Mouse (Mus musculus) midbrain, embryonic 14.5 days (tissue): Measurements from ENCODE around the gene Ttyh2. TPM values are rescaled to one million over a fixed set of nuclear protein-coding genes. Genes with fewer than 3 reads are reported as not detected.
"Not testable (repeated sequence)": the region's sequence is repeated elsewhere in the genome, so short reads cannot be mapped to it uniquely, and the experiment has no call there.

Experiments
- ATAC-seq: fragments of 200-750 bp; cut with Nextera tagmentation; 2 replicates; pipeline ENCODE4 v1.8.0; 2017; ENCODE audit warnings: moderate number of reproducible peaks, moderate library complexity; ENCODE audit not compliant: low FRiP score, low TSS enrichment
- DNase-seq: peaks from one replicate; pipeline ENCODE4 v3.0.0-alpha.2; 2015
- H3K27ac ChIP-seq: fragments of 300-500 bp; sonication (generic); replicated peaks from 2 replicates; pipeline ENCODE4 v1.5.1; 2014; ENCODE audit warnings: mild to moderate bottlenecking, low read depth, low read length, moderate library complexity
- H3K27me3 ChIP-seq: fragments of 300-500 bp; sonication (generic); 2 replicates; pipeline ENCODE4 v1.6.1; 2014; ENCODE audit warnings: low read length, control low read depth, mixed read lengths; ENCODE audit not compliant: control insufficient read depth, insufficient read depth
- H3K36me3 ChIP-seq: fragments of 300-500 bp; sonication (generic); 2 replicates; pipeline ENCODE4 v1.6.1; 2014; ENCODE audit warnings: low read length, control low read depth; ENCODE audit not compliant: control insufficient read depth, insufficient read depth
- H3K4me1 ChIP-seq: fragments of 300-500 bp; sonication (generic); 2 replicates; pipeline ENCODE4 v1.6.1; 2014; ENCODE audit warnings: mild to moderate bottlenecking, antibody characterized with exemption, low read length, control low read depth; ENCODE audit not compliant: control insufficient read depth, insufficient read depth
- H3K4me2 ChIP-seq: fragments of 300-500 bp; sonication (generic); 2 replicates; pipeline ENCODE4 v1.6.1; 2014; ENCODE audit warnings: mild to moderate bottlenecking, low read length, moderate library complexity
- H3K4me3 ChIP-seq: fragments of 300-500 bp; sonication (generic); replicated peaks from 2 replicates; pipeline ENCODE4 v1.5.1; 2014; ENCODE audit warnings: low read depth, low read length
- H3K9ac ChIP-seq: fragments of 300-500 bp; sonication (generic); replicated peaks from 2 replicates; pipeline ENCODE4 v1.6.1; 2014; ENCODE audit warnings: mild to moderate bottlenecking, low read length, moderate library complexity
- H3K9me3 ChIP-seq: fragments of 300-500 bp; sonication (generic); 2 replicates; pipeline ENCODE4 v1.6.1; 2016; ENCODE audit warnings: low read length, control low read depth, mixed read lengths; ENCODE audit not compliant: control insufficient read depth
- WGBS: fragments of 180-500 bp; shearing (Covaris S2); extraction: QIAGEN DNeasy Blood & Tissue Kit; methylation state at CpG from one replicate; pipeline ENCODE4 v1.1.7; 2014; 5-methylcytosine and 5-hydroxymethylcytosine counted together
- polyA plus RNA-seq: library from polyadenylated mRNA; unstranded; fragments of >200 nt; fragmentation: Nextera tagmentation; extraction: Ambion mirVana; gene quantifications from 2 replicates; pipeline ENCODE4 v1.2.1, GENCODE M21; 2014

Gene Ttyh2
- polyA plus RNA-seq, 1 experiment from 2014 or later: 31.0 TPM

DNA sequence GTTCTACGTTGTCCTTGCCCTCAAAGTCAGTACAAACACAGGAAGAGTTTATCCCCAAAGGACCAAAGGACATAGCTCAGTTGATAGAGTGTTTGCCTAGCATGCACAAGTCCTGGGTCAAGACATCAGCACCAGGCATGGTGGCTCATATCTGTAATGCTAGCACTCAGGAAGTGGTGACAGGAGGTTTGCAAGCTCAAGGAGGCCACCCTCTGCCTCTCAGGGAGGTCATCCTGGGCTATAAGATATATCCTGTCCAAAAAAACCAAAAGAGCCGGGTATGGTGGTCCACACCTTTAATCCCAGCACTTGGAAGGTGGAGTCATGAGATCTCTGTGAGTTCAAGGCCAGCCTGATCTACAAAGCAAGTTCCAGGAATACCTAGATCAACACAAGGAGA, 9.8 kb upstream of the Ttyh2 start:
- Histone ChIP-seq H3K9me3 (no peaks in the 10 kb centered on the region), H3K4me2 (no peak overlapping the region), H3K27ac (no peak overlapping the region), H3K4me1 (peaks cover 10% of the 10 kb centered on the region), H3K27me3 (no peaks in the 10 kb centered on the region), H3K36me3 (peaks cover 4% of the 10 kb centered on the region), H3K9ac (no peak overlapping the region), H3K4me3 (no peak overlapping the region)
- DNase-seq (no peak), ATAC-seq (no peak)
- 78% methylated on average over 2 of the region's 2 CpGs for WGBS

DNA sequence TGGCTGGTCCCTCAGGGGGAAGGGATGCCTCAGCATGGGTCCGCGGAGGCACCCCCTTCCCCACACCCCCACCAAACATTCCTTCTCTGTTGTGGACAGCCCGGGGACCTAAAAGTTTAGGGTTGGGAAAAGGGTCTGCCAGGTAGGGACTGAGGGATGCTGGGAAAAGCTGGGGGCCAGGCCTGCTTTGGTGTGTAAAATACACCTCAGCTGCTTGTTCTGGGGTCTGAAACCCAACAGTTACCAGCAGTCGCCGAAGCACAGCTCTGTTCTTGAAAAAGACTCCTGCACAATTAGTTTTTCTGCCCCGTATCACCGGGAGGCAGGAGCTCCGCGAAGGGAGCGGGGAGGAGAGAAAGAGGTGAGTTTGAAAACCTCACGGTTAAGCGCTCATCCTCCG, 8.4 kb upstream of the Ttyh2 start:
- Histone ChIP-seq H3K27ac (no peak overlapping the region), H3K4me3 (no peak overlapping the region), H3K9ac (no peak overlapping the region), H3K27me3 (no peaks in the 10 kb centered on the region), H3K9me3 (no peaks in the 10 kb centered on the region), H3K4me2 (no peak overlapping the region), H3K36me3 (peaks cover 17% of the 10 kb centered on the region), H3K4me1 (peaks cover 10% of the 10 kb centered on the region)
- 18% methylated on average over 13 of the region's 13 CpGs for WGBS
- ATAC-seq: no peak
- DNase-seq: no peak

DNA sequence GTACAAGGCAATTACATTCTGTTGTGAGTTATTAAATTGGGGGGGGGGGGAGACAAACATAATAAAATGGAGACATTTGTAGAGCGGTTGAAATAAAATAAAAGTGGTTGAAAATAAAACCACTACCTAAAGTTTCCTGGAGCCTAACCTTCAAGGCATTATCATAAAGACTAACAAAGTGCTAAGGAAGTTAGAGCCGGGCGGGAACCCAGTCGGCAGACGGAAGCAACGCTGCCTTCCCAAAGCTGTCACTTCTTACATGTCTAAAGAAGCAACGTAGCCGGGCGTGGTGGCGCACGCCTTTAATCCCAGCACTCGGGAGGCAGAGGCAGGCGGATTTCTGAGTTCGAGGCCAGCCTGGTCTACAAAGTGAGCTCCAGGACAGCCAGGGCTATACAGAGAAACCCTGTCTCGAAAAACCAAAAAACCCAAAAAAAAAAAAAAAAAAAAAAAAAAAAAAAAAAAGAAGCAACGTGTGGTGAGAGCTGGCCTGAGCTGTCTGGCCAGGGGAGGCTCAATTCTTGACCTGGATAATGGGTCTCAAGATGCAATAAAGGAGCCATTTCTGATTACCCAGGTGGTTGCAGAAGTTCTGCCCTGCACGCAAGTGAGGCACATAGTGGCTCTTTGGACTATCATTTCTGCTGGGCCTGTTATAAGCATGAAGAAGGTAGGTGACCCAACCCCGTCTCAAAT, 7.8 kb upstream of the Ttyh2 start:
- no peak for DNase-seq
- 55% methylated on average over 16 of the region's 18 CpGs for WGBS
- no peak for ATAC-seq
- Histone ChIP-seq H3K4me2 (no peak overlapping the region), H3K36me3 (peaks cover 23% of the 10 kb centered on the region), H3K27ac (no peak overlapping the region), H3K9me3 (no peaks in the 10 kb centered on the region), H3K9ac (no peak overlapping the region), H3K27me3 (no peaks in the 10 kb centered on the region), H3K4me1 (peaks cover 10% of the 10 kb centered on the region), H3K4me3 (no peak overlapping the region)

DNA sequence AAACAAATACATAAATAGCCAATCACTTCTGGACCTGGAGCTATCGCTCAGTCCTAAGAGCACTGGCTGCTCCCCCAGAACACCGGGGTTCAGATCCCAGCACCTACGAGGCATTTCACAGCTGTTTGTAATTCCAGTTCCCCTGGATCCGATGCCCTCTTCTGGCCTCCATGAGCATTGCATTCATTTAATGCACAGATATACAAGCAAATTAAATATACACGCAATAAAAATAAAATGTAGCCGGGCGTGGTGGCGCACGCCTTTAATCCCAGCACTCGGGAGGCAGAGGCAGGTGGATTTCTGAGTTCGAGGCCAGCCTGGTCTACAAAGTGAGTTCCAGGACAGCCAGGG, 7.3 kb upstream of the Ttyh2 start:
- 27% methylated on average over 11 of the region's 11 CpGs for WGBS
- not testable (repeated sequence) for H3K9me3 ChIP-seq, H3K27ac ChIP-seq, H3K4me2 ChIP-seq, ATAC-seq, H3K4me3 ChIP-seq, H3K27me3 ChIP-seq, H3K9ac ChIP-seq
- Histone ChIP-seq H3K4me1 (peaks cover 10% of the 10 kb centered on the region), H3K36me3 (peaks cover 29% of the 10 kb centered on the region)
- peak; percentile 57 for DNase-seq

DNA sequence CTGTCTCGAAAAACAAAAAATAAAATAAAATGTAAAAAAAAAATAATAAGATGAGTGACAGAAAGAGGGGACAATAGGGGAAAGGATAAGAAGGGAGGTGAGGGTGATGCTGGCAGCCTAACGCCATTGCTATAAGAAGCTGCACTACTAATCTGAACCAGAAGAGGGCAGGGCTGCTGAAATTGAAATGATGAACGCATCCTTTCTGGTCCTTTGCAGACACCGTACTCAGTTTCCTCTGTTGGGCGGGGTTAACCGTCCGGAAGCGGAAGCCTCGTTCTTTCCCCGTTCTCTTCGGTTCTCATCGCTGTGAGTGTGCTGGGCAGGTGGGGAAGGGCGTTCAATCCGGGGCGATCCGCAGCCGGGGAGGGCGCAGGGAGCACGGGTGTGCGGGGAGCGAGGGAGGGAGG, 6.9 kb upstream of the Ttyh2 start, which contains the start of gene Rpl38:
TSS of gene Rpl38 (plus strand) at position 224 of the 410 bp plus-strand sequence.
- Histone ChIP-seq H3K27ac (peak within 1 kb of the TSS; percentile 90), H3K9ac (peak within 1 kb of the TSS; percentile 93), H3K4me1 (peaks cover 10% of the 10 kb centered on the region), H3K9me3 (no peaks in the 10 kb centered on the region), H3K4me3 (peak within 1 kb of the TSS; percentile 86), H3K4me2 (peak within 1 kb of the TSS; percentile 90), H3K36me3 (peaks cover 33% of the 10 kb centered on the region), H3K27me3 (no peaks in the 10 kb centered on the region)
- WGBS: under 1% methylated on average over 18 of the region's 21 CpGs
- ATAC-seq (peak; percentile 83), DNase-seq (peak; percentile 99)

DNA sequence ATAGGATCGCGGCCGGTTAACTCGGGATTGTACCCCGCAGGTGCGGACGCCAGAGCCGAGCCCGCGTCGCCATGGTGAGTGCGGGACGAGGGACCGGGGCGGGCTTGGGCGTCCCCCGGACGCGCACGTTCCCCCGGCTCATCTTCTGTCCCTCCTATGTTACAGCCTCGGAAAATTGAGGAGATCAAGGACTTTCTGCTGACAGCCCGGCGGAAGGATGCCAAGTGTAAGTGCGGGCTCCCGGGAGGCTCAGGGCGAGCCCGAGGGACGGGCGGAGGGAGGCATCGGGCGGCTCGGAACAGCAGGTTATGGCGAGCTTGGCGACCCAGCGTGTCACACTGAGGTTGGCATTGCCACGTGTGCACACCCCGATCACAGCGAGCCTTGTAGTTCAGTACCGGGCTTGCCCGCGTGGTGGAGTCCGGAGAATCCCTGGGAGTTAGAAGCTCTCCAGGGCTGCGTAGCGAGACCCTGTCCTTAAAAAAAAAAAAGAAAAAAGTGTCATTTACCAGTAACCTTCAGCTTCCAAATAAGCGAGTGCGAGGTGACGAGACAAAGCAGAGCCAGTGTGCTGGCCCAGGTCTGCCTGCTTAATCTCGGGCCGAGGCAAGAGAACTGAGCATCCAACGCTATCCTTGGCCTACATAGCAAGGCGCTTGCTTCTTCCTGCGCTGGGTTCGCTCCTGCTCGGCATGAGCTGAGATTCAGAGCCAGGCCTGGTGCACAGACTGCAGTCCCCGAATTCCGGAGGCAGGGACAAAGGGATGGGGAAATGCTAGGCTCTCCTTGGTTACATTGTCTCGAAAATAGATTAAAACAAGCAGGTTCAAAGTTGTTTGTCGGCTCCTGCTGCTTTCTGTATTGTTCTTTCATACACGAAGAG, 6.2 kb upstream of the Ttyh2 start:
- Histone ChIP-seq H3K4me3 (peak overlapping the region; percentile 86), H3K4me2 (peak overlapping the region; percentile 90), H3K9ac (peak overlapping the region; percentile 93), H3K27ac (peak overlapping the region; percentile 90), H3K36me3 (peaks cover 39% of the 10 kb centered on the region), H3K4me1 (peaks cover 10% of the 10 kb centered on the region), H3K9me3 (no peaks in the 10 kb centered on the region), H3K27me3 (no peaks in the 10 kb centered on the region)
- DNase-seq: peak; percentile 88
- peak; percentile 80 for ATAC-seq
- WGBS: under 1% methylated on average over 60 of the region's 60 CpGs

DNA sequence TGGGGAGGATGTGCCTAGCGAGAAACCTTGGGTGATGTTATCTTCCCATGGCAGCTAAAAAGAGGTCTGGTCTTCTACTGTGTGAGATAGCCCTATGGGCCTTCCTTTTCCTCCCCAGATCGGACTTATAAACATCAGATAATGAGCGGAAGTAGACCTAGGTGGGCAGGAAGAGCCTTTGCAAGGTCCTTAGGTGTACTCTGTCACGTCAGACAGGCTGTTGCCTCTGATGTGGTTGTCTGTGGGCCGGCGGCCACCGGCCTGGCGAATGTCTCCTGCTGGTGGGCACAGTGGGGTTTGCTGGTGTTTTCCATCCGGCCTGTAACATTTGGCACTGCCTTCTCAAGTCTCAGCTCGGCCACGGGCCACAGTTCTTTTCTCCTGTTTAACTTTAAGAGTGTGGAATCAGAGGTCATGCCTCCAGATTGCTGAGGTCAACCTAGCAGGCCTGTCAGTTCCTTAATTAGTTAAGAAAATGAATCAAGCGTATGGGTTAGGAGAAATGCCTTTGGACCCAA, 5.5 kb upstream of the Ttyh2 start:
- Histone ChIP-seq H3K9me3 (no peaks in the 10 kb centered on the region), H3K27me3 (no peaks in the 10 kb centered on the region), H3K27ac (peak overlapping the region; percentile 90; the same call in 1 of the 2 replicates), H3K36me3 (peaks cover 40% of the 10 kb centered on the region), H3K4me2 (peak overlapping the region; percentile 90), H3K9ac (peak overlapping the region; percentile 93), H3K4me1 (peaks cover 10% of the 10 kb centered on the region), H3K4me3 (peak overlapping the region; percentile 86)
- no peak for ATAC-seq
- WGBS: 28% methylated on average over 12 of the region's 12 CpGs
- no peak for DNase-seq

DNA sequence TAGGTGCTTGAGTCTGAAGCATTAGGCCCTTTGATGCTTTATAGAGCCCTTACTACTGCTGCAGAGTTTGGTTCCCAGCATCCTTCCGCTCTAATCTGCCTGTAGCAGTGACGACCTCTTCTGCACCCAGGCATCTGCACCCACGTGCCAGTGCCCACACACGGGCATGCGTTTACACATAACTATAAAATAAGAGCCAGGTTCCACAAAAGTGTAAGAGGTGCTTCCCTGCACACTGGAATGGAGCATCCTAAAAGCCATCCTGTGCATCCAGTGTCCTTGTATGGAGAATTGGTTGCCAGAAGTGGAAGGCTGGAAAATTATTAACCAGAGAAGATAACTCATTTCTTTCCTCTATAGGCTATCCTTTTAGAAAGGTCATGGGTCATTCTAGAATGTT, 4.1 kb upstream of the Ttyh2 start:
- Histone ChIP-seq H3K4me2 (no peak overlapping the region), H3K27me3 (peaks cover 6% of the 10 kb centered on the region; the same call in 1 of the 2 replicates), H3K36me3 (peaks cover 40% of the 10 kb centered on the region), H3K9me3 (no peaks in the 10 kb centered on the region), H3K9ac (no peak overlapping the region), H3K4me1 (peaks cover 17% of the 10 kb centered on the region), H3K27ac (no peak overlapping the region), H3K4me3 (no peak overlapping the region)
- DNase-seq (no peak), ATAC-seq (no peak)
- WGBS: 94% methylated on average over 5 of the region's 5 CpGs
